Mouse (Mus musculus): ENCODE measurements around the gene Tmed1. TPM values are rescaled to one million over a fixed set of nuclear protein-coding genes. Genes with fewer than 3 reads are reported as not detected.
"Not testable (repeated sequence)": the region's sequence is repeated elsewhere in the genome, so short reads cannot be mapped to it uniquely, and the experiment has no call there.

Tmed1 gene
- total RNA-seq (2021) = 10 to 100 TPM; 27.6 to 28.1 TPM
- long read RNA-seq, experiment 1, transcript Tmed1-201 (4 exons, 1,378 nt) = major isoform, 83 of 98 reads
- long read RNA-seq, experiment 1, transcript Tmed1-205 (4 exons, 1,013 nt) = minor isoform, 6 of 98 reads
- long read RNA-seq, experiment 1, partial matches to known transcripts = 1 of 98 reads
- long read RNA-seq, experiment 1, other reads (novel, unspliced or antisense) = 5 of 98 reads
- long read RNA-seq, experiment 2, transcript Tmed1-201 (4 exons, 1,378 nt) = major isoform, 81 of 96 reads
- long read RNA-seq, experiment 2, transcript Tmed1-203 (3 exons, 1,454 nt) = minor isoform, 5 of 96 reads
- long read RNA-seq, experiment 2, transcript Tmed1-205 (4 exons, 1,013 nt) = minor isoform, 5 of 96 reads
- long read RNA-seq, experiment 2, partial matches to known transcripts = 0 of 96 reads
- long read RNA-seq, experiment 2, other reads (novel, unspliced or antisense) = 4 of 96 reads

GRCm38 (mm10) chr9:21509772-21510688 lies at the start of gene Tmed1:
TSS of gene Tmed1 (minus strand) at chr9:21510252.
- DNase-seq = peak; percentile 94

- no peak for DNase-seq
These were observed 49.1 kb upstream of the Tmed1 start for GRCm38 (mm10) chr9:21559151-21559550.

GRCm38 (mm10) chr9:21558366-21558765 lies 48.3 kb upstream of the Tmed1 start:
- no peak for DNase-seq

- DNase-seq = no peak
These were observed 47.5 kb upstream of the Tmed1 start for GRCm38 (mm10) chr9:21557556-21557955.

GRCm38 (mm10) chr9:21556996-21557395 lies 46.9 kb upstream of the Tmed1 start:
- no peak for DNase-seq

- no peak for DNase-seq
These were observed 45.2 kb upstream of the Tmed1 start for GRCm38 (mm10) chr9:21555198-21555742.

- no peak for DNase-seq
These were observed 43.7 kb upstream of the Tmed1 start for GRCm38 (mm10) chr9:21553607-21554273.

- DNase-seq = peak; percentile 39
These were observed 41.0 kb upstream of the Tmed1 start for GRCm38 (mm10) chr9:21551049-21551448.

- DNase-seq = peak; percentile 73
These were observed 37.3 kb upstream of the Tmed1 start for GRCm38 (mm10) chr9:21547075-21547941.

- no peak for DNase-seq
These were observed 36.7 kb upstream of the Tmed1 start, which contains the start of gene Carm1 for GRCm38 (mm10) chr9:21546789-21547074. TSS of gene Carm1 (plus strand) at chr9:21546894.

- DNase-seq = peak; percentile 100
These were observed 36.1 kb upstream of the Tmed1 start for GRCm38 (mm10) chr9:21545916-21546788.

- DNase-seq = no peak
These were observed 35.4 kb upstream of the Tmed1 start for GRCm38 (mm10) chr9:21545351-21545915.

- not testable (repeated sequence) for DNase-seq
These were observed 31.9 kb upstream of the Tmed1 start for GRCm38 (mm10) chr9:21542001-21542400.

GRCm38 (mm10) chr9:21539981-21540753 lies 30.1 kb upstream of the Tmed1 start:
- DNase-seq = no peak

- DNase-seq = no peak
These were observed 27.0 kb upstream of the Tmed1 start for GRCm38 (mm10) chr9:21537009-21537408.

- DNase-seq = no peak
These were observed 26.4 kb upstream of the Tmed1 start for GRCm38 (mm10) chr9:21536501-21536900.

GRCm38 (mm10) chr9:21527917-21528324 lies 17.9 kb upstream of the Tmed1 start:
- no peak for DNase-seq

GRCm38 (mm10) chr9:21527100-21527801 lies 17.2 kb upstream of the Tmed1 start:
- no peak for DNase-seq

All from gastrocnemius, postnatal 25 days (tissue).